In genomic region chr16:91786425-91786824, GRCm38 (mm10) we compare ENCODE assay signal across 9 mouse cellular contexts. TPM values are rescaled to one million over a fixed set of nuclear protein-coding genes. Genes with fewer than 3 reads are reported as not detected.
A peak's percentile ranks its signal among the peaks of the same experiment; 100 is the strongest.
DNase-seq lines count a peak whose midpoint lies in the region; ATAC-seq and TF ChIP-seq lines count a peak whose summit lies in the region.
"Had no signal": no experiment of that assay in that cellular context is flagged by ENCODE, and none has a peak within 500 bp of the region (broad histone marks: within the 10 kb centered on the region; RNA-seq: fewer than 3 reads in every experiment).

No protein-coding gene starts in this region.

- no peak for DNase-seq in forebrain, embryonic 11.5 days (ENCODE audit: low spot score)
- DNase-seq in midbrain, postnatal 0 days (ENCODE audit: low spot score), result peak; percentile 65
- peak; percentile 69 for DNase-seq in heart, postnatal 0 days (ENCODE audit: low spot score)
- DNase-seq in lung, postnatal 36 days, result peak; percentile 49
- no peak for DNase-seq in spleen, postnatal 4 days (ENCODE audit: low spot score in 2 of 2)

- no peak for TF ChIP-seq CTCF in midbrain, postnatal 0 days (IDR thresholded peaks at IDR 0.05)
- TF ChIP-seq CTCF in heart, postnatal 0 days (IDR thresholded peaks at IDR 0.05; ENCODE audit: low read depth), result no peak

- peaks cover 13% of the 10 kb centered on the region; the same call in 1 of the 2 replicates for H3K36me3 ChIP-seq in forebrain, embryonic 15.5 days
- H3K36me3 ChIP-seq in forebrain, embryonic 11.5 days (ENCODE audit: control insufficient read depth, insufficient read depth, low read length), result no peaks in the 10 kb centered on the region; the same call in 1 of the 2 replicates
- H3K36me3 ChIP-seq in midbrain, postnatal 0 days (ENCODE audit: insufficient read depth, low read length), result peaks cover 16% of the 10 kb centered on the region; the same call in 1 of the 2 replicates
- H3K36me3 ChIP-seq in midbrain, embryonic 16.5 days (ENCODE audit: control insufficient read depth, insufficient read depth, low read length), result peaks cover 14% of the 10 kb centered on the region
- H3K36me3 ChIP-seq in heart, postnatal 0 days (replicated peaks; ENCODE audit: control insufficient read depth, insufficient read depth, low read length), result peaks cover 19% of the 10 kb centered on the region; the same call in 1 of the 2 replicates

- H3K9ac ChIP-seq in forebrain, embryonic 15.5 days (replicated peaks), result no peak overlapping the region
- no peak overlapping the region for H3K9ac ChIP-seq in forebrain, embryonic 11.5 days (ENCODE audit: low read length)
- H3K9ac ChIP-seq in midbrain, postnatal 0 days (replicated peaks; ENCODE audit: low read length, poor library complexity, severe bottlenecking), result no peak overlapping the region
- no peak overlapping the region for H3K9ac ChIP-seq in midbrain, embryonic 16.5 days (ENCODE audit: low read depth, low read length)
- no peak overlapping the region for H3K9ac ChIP-seq in heart, postnatal 0 days (replicated peaks; ENCODE audit: low read depth, low read length)

- TF ChIP-seq EP300 in heart, postnatal 0 days (IDR thresholded peaks at IDR 0.05; ENCODE audit: low read depth), result no peak

- H3K4me1 ChIP-seq in forebrain, embryonic 15.5 days, result peaks cover 11% of the 10 kb centered on the region
- no peaks in the 10 kb centered on the region for H3K4me1 ChIP-seq in forebrain, embryonic 11.5 days (replicated peaks; ENCODE audit: control insufficient read depth, insufficient read depth, low read length)
- no peaks in the 10 kb centered on the region; the same call in 1 of the 2 replicates for H3K4me1 ChIP-seq in midbrain, postnatal 0 days (ENCODE audit: insufficient read depth, low read length)
- H3K4me1 ChIP-seq in midbrain, embryonic 16.5 days (ENCODE audit: control insufficient read depth, insufficient read depth, low read length), result no peaks in the 10 kb centered on the region
- H3K4me1 ChIP-seq in heart, postnatal 0 days (ENCODE audit: control insufficient read depth, insufficient read depth), result peaks cover 22% of the 10 kb centered on the region

- WGBS in forebrain, embryonic 15.5 days, result 31% methylated on average over 10 of the region's 10 CpGs
- 89% methylated on average over 10 of the region's 10 CpGs for WGBS in forebrain, embryonic 11.5 days
- 71% methylated on average over 10 of the region's 10 CpGs for WGBS in midbrain, postnatal 0 days
- 69% methylated on average over 10 of the region's 10 CpGs for WGBS in midbrain, embryonic 16.5 days
- WGBS in heart, postnatal 0 days, result 14% methylated on average over 10 of the region's 10 CpGs

- no peak overlapping the region for H3K4me3 ChIP-seq in forebrain, embryonic 15.5 days
- H3K4me3 ChIP-seq in forebrain, embryonic 11.5 days (ENCODE audit: low read depth, low read length), result no peak overlapping the region
- H3K4me3 ChIP-seq in midbrain, postnatal 0 days (ENCODE audit: low read depth, low read length), result no peak overlapping the region
- no peak overlapping the region for H3K4me3 ChIP-seq in midbrain, embryonic 16.5 days (ENCODE audit: low read depth, low read length)
- H3K4me3 ChIP-seq in heart, postnatal 0 days (ENCODE audit: low read depth, low read length), result no peak overlapping the region

- H3K27me3 ChIP-seq in forebrain, embryonic 15.5 days, result no peaks in the 10 kb centered on the region
- no peaks in the 10 kb centered on the region for H3K27me3 ChIP-seq in forebrain, embryonic 11.5 days (ENCODE audit: control insufficient read depth, insufficient read depth, low read length)
- no peaks in the 10 kb centered on the region for H3K27me3 ChIP-seq in midbrain, postnatal 0 days (ENCODE audit: insufficient read depth, low read length)
- no peaks in the 10 kb centered on the region for H3K27me3 ChIP-seq in midbrain, embryonic 16.5 days (ENCODE audit: control insufficient read depth, insufficient read depth, low read depth, low read length)
- no peaks in the 10 kb centered on the region for H3K27me3 ChIP-seq in heart, postnatal 0 days (ENCODE audit: control insufficient read depth, insufficient read depth, low read length)

- H3K27ac ChIP-seq in forebrain, embryonic 15.5 days (replicated peaks), result peak overlapping the region; percentile 22
- no peak overlapping the region; the same call in 1 of the 2 replicates for H3K27ac ChIP-seq in forebrain, embryonic 11.5 days (ENCODE audit: low read depth, low read length)
- H3K27ac ChIP-seq in midbrain, postnatal 0 days (ENCODE audit: low read depth, low read length), result no peak overlapping the region
- no peak overlapping the region for H3K27ac ChIP-seq in midbrain, embryonic 16.5 days (ENCODE audit: low read length)
- peak overlapping the region; percentile 63 for H3K27ac ChIP-seq in heart, postnatal 0 days (ENCODE audit: low read depth)
- H3K27ac ChIP-seq: macrophage had no signal

- H3K9me3 ChIP-seq in forebrain, embryonic 15.5 days, result no peaks in the 10 kb centered on the region
- H3K9me3 ChIP-seq in forebrain, embryonic 11.5 days (ENCODE audit: control insufficient read depth, low read length), result no peaks in the 10 kb centered on the region
- H3K9me3 ChIP-seq in midbrain, postnatal 0 days (ENCODE audit: low read length), result no peaks in the 10 kb centered on the region
- no peaks in the 10 kb centered on the region for H3K9me3 ChIP-seq in midbrain, embryonic 16.5 days (replicated peaks; ENCODE audit: control insufficient read depth, low read length, poor library complexity, severe bottlenecking)
- no peaks in the 10 kb centered on the region for H3K9me3 ChIP-seq in heart, postnatal 0 days (replicated peaks; ENCODE audit: control insufficient read depth, low read length)

- H3K4me2 ChIP-seq in forebrain, embryonic 15.5 days (replicated peaks), result no peak overlapping the region
- H3K4me2 ChIP-seq in forebrain, embryonic 11.5 days (ENCODE audit: low read depth, low read length, severe bottlenecking), result no peak overlapping the region
- no peak overlapping the region for H3K4me2 ChIP-seq in midbrain, postnatal 0 days (ENCODE audit: low read depth, low read length, poor library complexity, severe bottlenecking)
- H3K4me2 ChIP-seq in midbrain, embryonic 16.5 days (ENCODE audit: low read length), result no peak overlapping the region
- no peak overlapping the region for H3K4me2 ChIP-seq in heart, postnatal 0 days (ENCODE audit: low read depth, low read length)

- ATAC-seq in forebrain, embryonic 15.5 days (replicated peaks), result peak; percentile 57; the same call in 1 of the 2 replicates
- ATAC-seq in forebrain, embryonic 11.5 days (replicated peaks; ENCODE audit: low FRiP score), result no peak
- ATAC-seq in midbrain, postnatal 0 days (ENCODE audit: low FRiP score), result no peak
- ATAC-seq in midbrain, embryonic 16.5 days, result no peak
- ATAC-seq in heart, postnatal 0 days (ENCODE audit: insufficient read depth, low read depth), result peak; percentile 73
- no peak for ATAC-seq in megakaryocyte, adult 5-6 weeks (ENCODE audit: poor library complexity, severe bottlenecking)

RNA-seq across cellular contexts. Expression of gene Itsn1, which starts 57.3 kb away (rescaled TPM):
- polyA plus RNA-seq in forebrain, embryonic 15.5 days (2015; fragmentation: Nextera tagmentation; extraction: Ambion mirVana), result 82.5 and 86.7 TPM in 2 replicates
- 55.2 and 60.2 TPM in 2 replicates for polyA plus RNA-seq in forebrain, embryonic 11.5 days (2014; fragmentation: Nextera tagmentation; extraction: Ambion mirVana)
- 78.7 and 84.7 TPM in 2 replicates for total RNA-seq in midbrain, postnatal 0 days (2014; rRNA removed)
- 34.0 and 34.7 TPM in 2 replicates for polyA plus RNA-seq in midbrain, postnatal 0 days (2015; fragmentation: Nextera tagmentation; extraction: Ambion mirVana)
- polyA plus RNA-seq in midbrain, embryonic 16.5 days (2015; fragmentation: Nextera tagmentation; extraction: Ambion mirVana), result 60.7 and 63.5 TPM in 2 replicates
- total RNA-seq in heart, postnatal 0 days (2014; rRNA removed; ENCODE audit: low replicate concordance), result 25.9 and 64.7 TPM in 2 replicates
- 11.1 and 11.9 TPM in 2 replicates for polyA plus RNA-seq in heart, postnatal 0 days (2015; fragmentation: Nextera tagmentation; extraction: Ambion mirVana)
- 12.0 and 15.6 TPM in 2 replicates for total RNA-seq in megakaryocyte, adult 5-6 weeks (2015)
- total RNA-seq in megakaryocyte, adult 5-6 weeks (2017), result 12.5 and 24.2 TPM in 2 replicates

RNA-seq across cellular contexts. Expression of gene Cryzl1, which starts 57.6 kb away (rescaled TPM):
- polyA plus RNA-seq in forebrain, embryonic 15.5 days (2015; fragmentation: Nextera tagmentation; extraction: Ambion mirVana), result 111 and 118 TPM in 2 replicates
- 73.6 and 83.6 TPM in 2 replicates for polyA plus RNA-seq in forebrain, embryonic 11.5 days (2014; fragmentation: Nextera tagmentation; extraction: Ambion mirVana)
- total RNA-seq in midbrain, postnatal 0 days (2014; rRNA removed), result 42.9 and 68.7 TPM in 2 replicates
- 93.0 and 100 TPM in 2 replicates for polyA plus RNA-seq in midbrain, postnatal 0 days (2015; fragmentation: Nextera tagmentation; extraction: Ambion mirVana)
- polyA plus RNA-seq in midbrain, embryonic 16.5 days (2015; fragmentation: Nextera tagmentation; extraction: Ambion mirVana), result 114 and 121 TPM in 2 replicates
- 6.6 and 17.5 TPM in 2 replicates for total RNA-seq in heart, postnatal 0 days (2014; rRNA removed; ENCODE audit: low replicate concordance)
- 51.8 and 58.4 TPM in 2 replicates for polyA plus RNA-seq in heart, postnatal 0 days (2015; fragmentation: Nextera tagmentation; extraction: Ambion mirVana)
- 61.0 and 73.7 TPM in 2 replicates for total RNA-seq in megakaryocyte, adult 5-6 weeks (2015)
- 66.0 and 69.4 TPM in 2 replicates for total RNA-seq in megakaryocyte, adult 5-6 weeks (2017)

Comparison
In these comparisons a context has a peak if more than half of its experiments do, and no peak if none do; other contexts are left out.
1. ATAC-seq: peak in forebrain, embryonic 15.5 days (single experiment) and heart, postnatal 0 days (single experiment); none in forebrain, embryonic 11.5 days (single experiment), midbrain, postnatal 0 days (single experiment), midbrain, embryonic 16.5 days (single experiment) and megakaryocyte, adult 5-6 weeks (single experiment).
2. H3K27ac ChIP-seq: peak in forebrain, embryonic 15.5 days (single experiment) and heart, postnatal 0 days (single experiment); none in forebrain, embryonic 11.5 days (single experiment), midbrain, postnatal 0 days (single experiment) and midbrain, embryonic 16.5 days (single experiment).
3. DNase-seq: peak in midbrain, postnatal 0 days (single experiment), heart, postnatal 0 days (single experiment) and lung, postnatal 36 days (single experiment); none in forebrain, embryonic 11.5 days (single experiment) and spleen, postnatal 4 days (0 of 2).